Comparison of ENCODE assay signal across 12 mouse cellular contexts in genomic region chr3:35332534-35333272, GRCm38 (mm10).
DNase-seq lines count a peak whose midpoint lies in the region; ATAC-seq lines count a peak whose summit lies in the region.
"Had no signal": no experiment of that assay in that cellular context is flagged by ENCODE, and none has a peak within 500 bp of the region (broad histone marks: within the 10 kb centered on the region; RNA-seq: fewer than 3 reads in every experiment).

No protein-coding gene starts in this region.

- peak overlapping the region; percentile 40 for H3K4me2 ChIP-seq in midbrain, embryonic 12.5 days (replicated peaks)

- WGBS in hindbrain, embryonic 10.5 days, result 11% methylated on average over 18 of the region's 18 CpGs
- 4% methylated on average over 18 of the region's 18 CpGs for WGBS in midbrain, embryonic 12.5 days

- no peaks in the 10 kb centered on the region for H3K36me3 ChIP-seq in hindbrain, embryonic 10.5 days
- H3K36me3 ChIP-seq in midbrain, embryonic 12.5 days, result no peaks in the 10 kb centered on the region

- peak; percentile 84 for ATAC-seq in midbrain, embryonic 12.5 days (ENCODE audit: low FRiP score, low read depth)

- peaks cover 34% of the 10 kb centered on the region for H3K4me1 ChIP-seq in hindbrain, embryonic 10.5 days (replicated peaks)
- H3K4me1 ChIP-seq in midbrain, embryonic 12.5 days, result peaks cover 30% of the 10 kb centered on the region

- H3K27me3 ChIP-seq in hindbrain, embryonic 10.5 days (ENCODE audit: insufficient read depth, poor library complexity, severe bottlenecking), result no peaks in the 10 kb centered on the region
- H3K27me3 ChIP-seq in midbrain, embryonic 12.5 days, result no peaks in the 10 kb centered on the region

- no peak overlapping the region for H3K9ac ChIP-seq in midbrain, embryonic 12.5 days (replicated peaks)

- H3K4me3 ChIP-seq in hindbrain, embryonic 10.5 days, result peak overlapping the region; percentile 38
- H3K4me3 ChIP-seq in midbrain, embryonic 12.5 days, result 0 out of 2 replicates have a peak overlapping the region, but pooled peaks have one; percentile 0

- H3K9me3 ChIP-seq in hindbrain, embryonic 10.5 days, result no peaks in the 10 kb centered on the region
- H3K9me3 ChIP-seq in midbrain, embryonic 12.5 days, result 0 out of 2 replicates have a peak, but pooled peaks cover 2% of the 10 kb centered on the region

- H3K27ac ChIP-seq in hindbrain, embryonic 10.5 days, result peak overlapping the region; percentile 81
- H3K27ac ChIP-seq in midbrain, embryonic 12.5 days (replicated peaks), result peak overlapping the region; percentile 65
- H3K27ac ChIP-seq: macrophage; stomach, postnatal 0 days had no signal

- DNase-seq in heart, adult 11 months, result peak; percentile 66
- no peak for DNase-seq in heart, adult 8-10 months (ENCODE audit: low spot score)
- peak; percentile 64 for DNase-seq in embryo, embryonic 10.5 days (ENCODE audit: low spot score)
- peak; percentile 38 for DNase-seq in hindbrain, embryonic 10.5 days (ENCODE audit: low spot score)
- DNase-seq in right cerebral cortex, postnatal 36 days (ENCODE audit: low spot score in 2 of 2), result no peak
- DNase-seq in spleen, adult 12 weeks (ENCODE audit: low spot score), result no peak
- no peak for DNase-seq in frontal cortex, postnatal 14 days (ENCODE audit: low spot score in 2 of 2)
- DNase-seq: gastrocnemius, postnatal 25 days; kidney, postnatal 36 days had no signal

Comparison
In these comparisons a context has a peak if more than half of its experiments do, and no peak if none do; other contexts are left out.
1. DNase-seq: peak in heart, adult 11 months (single experiment), embryo, embryonic 10.5 days (single experiment) and hindbrain, embryonic 10.5 days (single experiment); none in heart, adult 8-10 months (single experiment), right cerebral cortex, postnatal 36 days (0 of 2), spleen, adult 12 weeks (single experiment) and frontal cortex, postnatal 14 days (0 of 2).